Mouse (Mus musculus) heart, postnatal 14 days (tissue): ENCODE results near the gene Abi3bp. TPM values are rescaled to one million over a fixed set of nuclear protein-coding genes. Genes with fewer than 3 reads are reported as not detected.

Experiments
- DNase-seq, 2 experiments: peaks; one replicate each; pipeline ENCODE4 v3.0.0; 2021 to 2022
- intact Hi-C: fragments of 180-260 bp; cut with DNase I; formaldehyde crosslinking; loops from one replicate; pipeline ENCODE4 v1.15.1; 2025
- total RNA-seq, 2 experiments: library from RNA; stranded (reverse); gene quantifications; 2 replicates each; pipeline ENCODE4 v1.2.3; 2021

Abi3bp gene
- total RNA-seq, 2 experiments from 2014 or later = 6.6 to 9.0 TPM

DNA sequence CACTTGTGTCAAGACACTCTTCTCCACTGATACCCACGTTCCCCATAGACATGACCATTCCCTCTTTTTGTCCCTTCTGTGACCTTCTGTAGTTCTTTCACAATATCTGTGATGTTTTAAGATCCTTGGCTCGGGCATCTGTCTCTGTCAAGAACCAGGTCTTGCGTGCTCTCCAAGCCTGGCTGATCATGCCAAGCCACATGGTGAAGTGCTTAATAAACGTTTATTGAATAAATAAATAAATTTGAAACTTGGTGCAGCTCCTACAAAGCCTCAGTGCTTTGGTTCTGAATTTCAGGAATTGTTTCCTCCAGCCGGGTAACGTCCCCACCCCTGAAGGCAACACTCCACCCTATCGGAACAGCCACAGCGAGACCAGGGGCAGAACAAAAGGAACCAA lies 193.3 kb downstream of the Abi3bp start:
- DNase-seq = peak in 1 of 2 experiments; percentile 4
- intact Hi-C loops = loop anchor here (10.0 kb wide), 1 partner anchor 716 kb away; no protein-coding TSS in a partner anchor

DNA sequence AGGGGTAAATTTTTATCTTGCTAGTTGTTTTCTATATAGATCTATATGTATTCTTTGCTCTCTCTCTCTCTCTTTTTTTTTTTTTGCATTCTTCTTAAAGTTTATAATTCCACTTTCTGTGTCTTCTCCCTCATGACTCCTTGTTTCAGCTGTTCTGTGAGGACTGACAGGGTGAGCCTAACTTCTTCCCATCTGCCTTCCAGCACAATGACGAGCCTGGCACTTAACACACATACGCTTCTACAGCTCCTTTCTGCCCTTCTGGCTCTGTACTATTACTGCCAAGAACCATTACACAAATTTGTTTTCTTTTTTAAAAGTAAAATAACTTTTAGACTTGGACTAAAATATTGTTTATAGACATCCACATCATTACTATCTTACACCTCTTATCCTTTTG lies 195.7 kb downstream of the Abi3bp start:
- intact Hi-C loops = loop anchor here (10.0 kb wide), 1 partner anchor 719 kb away; no protein-coding TSS in a partner anchor
- DNase-seq = no peak

DNA sequence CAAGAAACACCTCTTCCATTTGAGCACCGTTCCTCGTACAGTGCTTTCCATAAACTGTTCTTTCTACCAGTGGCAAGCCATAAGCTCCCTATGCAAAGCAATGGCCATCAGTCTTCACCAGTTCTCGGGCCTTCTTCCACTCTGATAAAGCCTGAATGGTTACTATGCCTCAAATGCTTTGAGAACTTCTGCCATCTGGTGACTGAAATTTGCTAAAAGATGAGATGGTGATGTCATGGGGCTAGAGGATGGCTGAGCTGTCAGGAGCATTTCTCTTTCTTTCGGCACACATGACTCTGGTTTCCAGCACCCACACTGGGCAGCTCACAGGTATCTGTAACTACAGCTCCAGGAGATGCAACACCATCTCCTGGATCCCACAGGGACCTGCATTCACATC lies 199.5 kb downstream of the Abi3bp start:
- DNase-seq = peak in 1 of 2 experiments; percentile 29
- intact Hi-C loops = loop anchor here (2.0 to 10.0 kb wide), 3 partner anchors 155 to 722 kb away; no protein-coding TSS in a partner anchor

DNA sequence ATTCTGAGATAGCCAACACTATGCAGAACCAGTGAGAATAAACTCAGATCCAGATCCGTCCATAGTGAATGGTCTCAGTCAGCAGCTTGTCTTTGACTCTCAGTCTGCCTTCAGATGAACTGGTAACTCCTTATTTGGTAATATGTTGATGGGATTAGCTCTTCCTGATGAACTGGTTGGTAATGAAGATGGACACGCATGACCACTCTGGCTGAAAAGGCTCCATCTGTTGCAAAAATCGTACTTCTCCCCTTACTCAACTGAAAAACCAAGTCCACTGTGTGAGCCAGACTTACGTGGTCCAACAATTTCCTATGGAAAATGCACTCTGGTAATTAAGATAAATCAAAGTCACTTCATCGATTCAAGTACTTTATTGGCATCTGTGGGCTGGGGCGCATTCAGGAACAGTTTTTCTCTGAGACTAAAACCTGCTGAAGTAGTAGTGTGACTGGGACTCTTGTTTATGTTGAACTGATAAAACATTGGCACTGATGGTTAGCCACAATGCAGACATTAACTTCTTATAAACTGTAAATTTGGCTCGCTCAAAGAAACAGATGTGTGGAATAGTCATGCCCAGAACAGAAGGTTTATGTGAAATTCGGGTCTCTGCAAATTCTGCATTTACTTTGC lies 203.4 kb downstream of the Abi3bp start:
- intact Hi-C loops = no loop called here
- no peak for DNase-seq

DNA sequence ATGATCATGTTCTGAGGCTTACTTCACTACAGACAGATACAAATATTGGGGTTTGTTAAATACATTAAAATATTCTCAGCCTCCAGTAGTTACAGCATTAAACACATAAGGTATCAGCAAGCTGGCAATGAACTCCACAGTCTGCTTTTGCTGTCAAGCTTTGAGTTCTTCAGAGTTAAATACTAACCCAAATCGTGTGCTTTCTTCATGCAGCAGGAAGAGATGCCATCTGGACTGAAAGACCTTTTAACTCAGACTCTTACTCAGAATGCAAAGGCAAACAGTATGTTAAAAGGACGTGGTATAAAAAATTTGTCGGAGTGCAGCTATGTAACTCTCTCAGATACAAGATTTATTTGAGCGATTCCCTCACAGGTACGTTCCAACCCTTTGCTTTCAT lies 209.1 kb downstream of the Abi3bp start:
- no peak for DNase-seq
- intact Hi-C loops = no loop called here

DNA sequence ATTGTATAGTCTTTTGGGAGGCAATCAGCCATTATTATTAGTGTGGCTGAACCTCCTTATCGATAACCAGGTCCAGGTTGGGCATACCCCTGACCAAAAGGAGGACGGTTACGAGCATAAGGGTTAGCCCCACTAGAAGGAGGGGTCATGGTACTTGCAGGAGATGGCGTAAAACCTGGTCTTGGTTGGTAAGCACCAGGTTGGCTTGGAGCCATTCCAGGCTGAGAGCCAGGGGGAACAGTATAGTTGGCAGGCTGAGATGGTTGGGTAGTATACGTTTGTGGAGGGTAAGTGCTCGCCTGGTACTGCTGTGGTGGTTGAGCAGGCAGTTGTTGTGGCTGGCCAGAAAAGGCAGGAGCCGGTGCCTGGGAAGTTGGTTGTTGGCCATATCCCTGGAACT lies 213.0 kb downstream of the Abi3bp start:
- no peak for DNase-seq
- intact Hi-C loops = no loop called here

DNA sequence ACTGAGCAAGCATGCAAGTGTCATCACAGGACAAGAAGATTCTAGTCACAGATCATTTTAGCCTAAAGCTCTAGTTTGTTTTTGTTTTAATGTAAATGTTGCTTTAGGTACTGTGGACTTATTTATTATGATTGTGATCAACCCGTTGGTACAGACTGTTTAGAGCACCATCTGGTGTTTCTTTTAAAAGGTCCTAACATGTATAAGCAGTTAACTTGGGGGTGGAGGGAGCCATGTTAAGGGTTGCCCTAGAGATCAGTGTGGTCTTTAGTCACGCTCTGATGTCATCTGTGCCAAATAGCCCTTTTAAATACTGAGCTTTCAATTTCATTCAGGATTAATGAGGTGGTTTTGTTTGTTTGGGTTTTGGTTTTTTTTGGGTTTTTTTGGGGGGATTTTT lies 218.8 kb downstream of the Abi3bp start:
- no peak for DNase-seq
- intact Hi-C loops = no loop called here

DNA sequence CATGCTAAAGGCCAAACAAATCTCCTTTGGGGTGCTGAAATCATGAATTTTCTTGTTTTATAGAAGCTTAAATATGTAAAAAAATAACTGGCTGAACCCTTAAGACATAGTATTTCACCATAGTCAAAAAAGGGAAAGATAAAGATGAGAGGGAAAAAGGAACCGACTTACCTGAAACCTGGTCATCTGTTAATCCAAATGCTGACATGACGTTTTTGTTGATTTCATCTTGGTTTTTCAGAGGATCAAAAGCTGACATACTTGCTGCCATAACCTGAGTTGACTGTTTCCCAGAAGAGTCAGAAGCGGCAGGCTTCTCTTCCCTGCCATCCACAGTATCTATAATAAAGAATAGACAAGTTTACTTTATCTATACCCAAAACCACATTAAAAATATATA lies 223.2 kb downstream of the Abi3bp start:
- intact Hi-C loops = no loop called here
- no peak for DNase-seq

DNA sequence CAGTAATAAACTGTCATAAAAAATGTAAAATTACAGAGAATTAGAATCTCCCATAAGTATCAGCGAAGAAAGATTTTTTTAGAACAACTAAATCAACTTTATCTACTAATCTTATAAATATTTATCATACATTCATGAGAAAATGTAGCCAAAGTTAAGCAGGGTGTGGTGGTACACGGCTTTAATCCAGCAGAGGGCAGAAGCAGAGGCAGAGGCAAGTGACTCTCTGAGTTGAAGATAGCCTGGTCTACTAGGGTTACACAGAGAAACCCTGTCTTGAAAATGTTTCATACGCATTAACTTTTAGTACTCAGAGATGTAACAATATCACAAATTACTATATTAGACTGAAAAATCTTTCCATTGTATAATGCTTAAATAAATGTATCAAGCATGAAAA lies 228.1 kb downstream of the Abi3bp start:
- intact Hi-C loops = no loop called here

DNA sequence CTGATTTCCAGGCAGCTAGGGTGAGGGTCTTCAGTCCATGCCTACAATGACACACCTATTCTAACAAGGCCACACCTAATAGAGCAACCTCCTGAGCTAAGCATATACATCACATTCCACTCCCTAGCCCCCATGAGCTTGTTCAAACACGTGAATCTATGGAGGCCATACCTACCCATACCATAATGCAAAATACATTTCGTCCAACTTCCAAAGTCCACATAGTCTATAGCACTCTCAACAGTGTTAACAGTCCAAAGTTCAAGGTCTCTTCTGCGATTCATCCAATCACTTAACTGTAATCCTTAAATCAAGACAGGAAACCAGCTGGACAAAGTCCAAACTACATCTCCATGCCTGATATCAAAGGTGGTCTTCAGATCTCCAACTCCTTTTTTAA lies 232.4 kb downstream of the Abi3bp start:
- intact Hi-C loops = no loop called here
- DNase-seq = no peak

More for the DNA sequence above, 228.1 kb downstream of the Abi3bp start:
- DNase-seq = no peak

DNA sequence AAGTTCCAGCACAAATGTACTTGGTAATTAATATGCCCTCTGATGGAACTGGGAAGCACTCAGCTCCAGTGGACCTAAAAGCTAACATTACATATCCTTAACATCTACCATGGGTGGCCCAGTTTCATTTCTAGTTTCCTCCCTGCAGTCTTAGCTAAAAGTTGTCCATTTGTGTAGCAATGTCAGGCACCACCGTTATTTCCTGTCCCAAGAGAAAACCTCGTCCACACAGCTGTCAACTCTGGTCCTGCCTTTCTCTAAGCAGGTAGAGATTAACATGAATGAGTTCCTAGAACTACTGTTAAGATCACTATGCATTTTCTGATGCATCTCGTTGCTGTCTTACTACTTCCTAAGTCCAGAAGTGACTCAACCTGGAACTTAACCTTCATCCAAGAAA lies 237.9 kb downstream of the Abi3bp start:
- intact Hi-C loops = no loop called here
- no peak for DNase-seq

DNA sequence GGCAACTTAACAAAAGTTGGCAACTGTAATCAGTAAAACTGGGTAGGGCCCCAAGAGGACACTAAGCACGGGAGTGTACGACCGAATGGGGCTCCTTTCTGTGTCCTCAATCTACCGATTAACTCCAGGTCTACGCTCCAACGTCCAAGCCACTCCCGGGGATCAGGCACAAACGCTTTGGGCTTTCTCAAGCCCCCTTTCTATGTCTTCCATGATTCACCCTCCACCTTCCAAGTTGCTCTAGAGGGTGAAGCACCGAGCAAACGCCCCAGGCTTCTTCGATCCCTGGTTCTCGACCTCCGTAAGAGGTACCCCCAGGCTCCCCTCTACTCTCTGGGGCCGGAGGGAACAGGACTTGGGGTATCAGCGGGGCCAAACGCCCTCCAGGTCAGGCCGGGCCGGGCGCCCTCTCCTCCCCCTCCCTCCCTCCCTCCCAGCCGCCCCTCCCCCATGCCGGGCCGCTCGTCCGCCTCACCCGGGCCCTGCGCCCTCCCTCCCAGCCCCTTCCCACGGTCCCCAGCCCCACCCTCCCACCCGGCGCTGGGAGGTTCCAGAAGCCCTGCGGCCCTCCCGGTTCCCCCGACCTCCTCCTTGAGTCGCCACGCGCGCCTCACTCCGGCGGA lies 239.0 kb downstream of the Abi3bp start:
- DNase-seq = no peak
- intact Hi-C loops = no loop called here

DNA sequence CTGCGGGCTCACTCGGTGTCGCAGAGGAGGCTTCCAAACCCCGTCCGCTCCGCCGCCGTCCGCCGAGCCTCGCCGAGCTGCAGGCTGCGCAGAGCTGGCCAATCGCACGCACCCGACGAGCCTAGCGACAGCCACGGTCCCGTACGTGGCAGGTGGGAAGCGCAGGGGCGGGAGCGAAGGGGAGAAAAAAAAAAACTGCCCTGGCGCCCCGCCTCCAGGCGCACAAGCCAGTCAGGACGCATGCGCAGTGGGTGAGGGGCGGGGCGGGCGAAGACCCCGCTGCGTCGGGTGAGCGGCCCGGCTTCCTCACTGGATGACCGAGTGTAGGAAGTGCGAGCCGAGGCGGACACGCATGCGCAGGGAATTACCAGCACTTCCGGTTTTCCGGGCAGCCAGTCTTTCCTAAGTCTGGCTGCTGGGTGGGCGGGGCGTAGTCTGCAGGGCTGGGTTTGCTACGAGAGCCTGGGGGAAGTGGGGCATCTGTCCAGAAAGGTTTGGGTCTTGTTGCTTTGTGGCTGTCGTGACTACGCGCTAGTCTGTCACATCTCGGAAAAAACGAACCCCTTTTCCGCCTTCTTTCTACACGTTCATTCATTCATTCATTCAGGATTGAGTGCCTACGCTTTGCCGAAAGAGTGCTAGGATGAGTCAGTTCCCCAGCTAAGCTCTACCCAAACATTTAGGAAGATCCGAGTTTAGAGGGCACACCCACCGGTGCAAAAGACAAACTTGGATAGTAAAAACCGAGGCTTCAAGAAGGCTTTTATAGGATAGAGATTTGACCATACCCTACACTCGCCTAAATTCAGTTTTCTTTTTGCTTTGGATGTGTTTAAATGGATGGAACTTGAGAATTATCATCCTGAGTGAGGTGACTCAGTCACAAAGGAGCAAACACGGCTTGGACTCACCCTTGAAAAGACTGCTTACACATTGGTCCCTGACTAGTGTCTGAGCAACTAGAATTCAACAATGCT lies 239.8 kb downstream of the Abi3bp start, which contains the start of gene Tfg:
TSS of gene Tfg (minus strand) at position 227 of the 977 bp plus-strand sequence.
- intact Hi-C loops = no loop called here
- peak; percentile 99 for DNase-seq

DNA sequence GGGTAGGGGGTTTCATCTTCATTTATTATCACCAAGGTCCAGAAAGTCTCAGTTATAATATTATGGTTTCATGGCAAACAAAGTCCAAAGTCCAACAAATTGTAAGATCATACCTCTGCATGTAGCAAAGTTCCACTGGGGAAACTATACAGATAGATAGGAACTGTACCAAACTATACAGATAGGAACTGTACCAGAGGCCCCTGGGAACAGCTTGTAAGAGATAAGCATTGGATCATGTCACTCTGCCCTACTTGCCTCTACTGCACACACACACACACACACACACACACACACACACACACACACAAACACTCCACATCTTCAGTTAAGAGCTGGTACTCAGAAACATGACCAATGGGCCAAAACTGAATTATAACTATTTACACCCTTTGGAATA lies 241.4 kb downstream of the Abi3bp start:
- no peak for DNase-seq
- intact Hi-C loops = no loop called here

DNA sequence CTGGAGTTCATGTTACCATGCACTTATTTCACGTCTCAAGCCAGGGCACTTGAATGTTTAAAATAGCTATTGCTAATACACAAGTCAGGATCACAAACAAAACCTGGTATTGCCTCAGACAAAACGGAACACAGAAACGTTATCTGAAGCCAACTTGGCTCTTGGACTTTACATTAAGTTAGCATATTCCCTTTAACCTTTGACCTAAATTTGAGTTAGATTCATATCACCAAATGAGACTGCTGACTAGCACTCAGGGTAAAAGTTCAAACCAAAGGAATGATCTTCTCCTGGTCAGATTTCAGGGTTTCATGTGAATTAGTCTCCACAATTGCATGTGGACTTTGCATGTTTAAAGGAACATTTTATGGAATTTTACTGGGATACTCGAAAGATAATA lies 244.7 kb downstream of the Abi3bp start:
- intact Hi-C loops = no loop called here
- DNase-seq = no peak

DNA sequence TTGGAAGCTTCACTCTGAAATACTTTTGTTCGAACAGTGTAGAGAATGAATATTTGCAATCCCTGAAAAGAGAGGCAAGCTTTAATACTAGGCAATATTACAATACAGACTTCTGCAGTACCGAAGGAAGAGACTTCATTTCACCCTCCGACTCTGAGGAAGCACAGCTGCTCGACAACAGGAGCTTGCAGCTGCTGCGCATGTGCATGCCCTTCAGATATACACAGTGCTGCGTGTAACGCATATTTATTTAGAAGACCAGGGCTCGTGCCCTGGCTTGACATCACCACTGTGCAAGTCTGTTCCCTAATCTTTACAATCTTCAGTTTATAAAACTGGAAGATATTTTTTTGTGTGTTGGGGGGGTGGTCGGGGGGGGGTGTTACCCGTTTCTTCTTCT lies 247.2 kb downstream of the Abi3bp start:
- no peak for DNase-seq
- intact Hi-C loops = no loop called here

DNA sequence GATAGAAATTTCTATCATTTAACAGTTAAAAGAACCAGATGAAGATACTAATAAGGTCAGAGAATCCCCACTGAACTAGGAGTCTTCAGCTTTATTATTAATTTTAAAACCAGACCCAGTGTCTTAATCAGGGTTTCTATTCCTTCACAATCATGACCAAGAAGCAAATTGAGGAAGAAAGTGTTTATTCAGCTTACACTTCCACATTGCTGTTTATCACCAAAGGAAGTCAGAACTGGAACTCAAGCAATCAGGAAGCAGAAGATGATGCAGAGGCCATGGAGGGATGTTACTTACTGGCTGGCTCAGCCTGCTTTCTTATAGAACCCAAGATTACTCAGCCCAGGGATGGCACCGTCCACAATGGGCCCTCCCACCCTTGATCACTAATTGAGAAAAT lies 251.4 kb downstream of the Abi3bp start:
- DNase-seq = no peak
- intact Hi-C loops = no loop called here
